Comparison of ENCODE assay signal across 31 mouse cellular contexts in genomic region chr6:22887978-22888377, GRCm38 (mm10). TPM values are rescaled to one million over a fixed set of nuclear protein-coding genes. Genes with fewer than 3 reads are reported as not detected.
A peak's percentile ranks its signal among the peaks of the same experiment; 100 is the strongest.
DNase-seq lines count a peak whose midpoint lies in the region; ATAC-seq lines count a peak whose summit lies in the region.
"Had no signal": no experiment of that assay in that cellular context is flagged by ENCODE, and none has a peak within 500 bp of the region (broad histone marks: within the 10 kb centered on the region; RNA-seq: fewer than 3 reads in every experiment).

No protein-coding gene starts in this region.

- no peak for DNase-seq in forebrain, embryonic 10.5 days (ENCODE audit: extremely low spot score, low spot score)
- no peak for DNase-seq in frontal cortex, postnatal 14 days (ENCODE audit: low spot score in 2 of 2)
- peak; percentile 29 for DNase-seq in brain, adult 2 months (ENCODE audit: low read depth, low spot score)
- DNase-seq in brain, embryonic 18.5 days (ENCODE audit: low read depth, low spot score), result peak; percentile 70
- DNase-seq in midbrain, embryonic 14.5 days, result no peak
- DNase-seq in left cerebral cortex, adult 8-10 months (ENCODE audit: low spot score in 2 of 2), result no peak
- DNase-seq: adrenal gland, postnatal 14 days; B cell, adult 2 months; cerebellum, adult 11 months; cerebellum, adult 2 months; cerebellum, adult 9-11 months; cerebellum, postnatal 25 days; gastrocnemius, adult 2 months; gastrocnemius, postnatal 14 days; heart, adult 2 months; heart, postnatal 14 days; heart, postnatal 4 days; kidney, adult 18-20 months had no signal

- H3K4me1 ChIP-seq in forebrain, embryonic 13.5 days, result peaks cover 15% of the 10 kb centered on the region; the same call in 1 of the 2 replicates
- H3K4me1 ChIP-seq in forebrain, embryonic 10.5 days, result peaks cover 8% of the 10 kb centered on the region
- H3K4me1 ChIP-seq in midbrain, embryonic 14.5 days (ENCODE audit: control insufficient read depth, insufficient read depth, low read length), result no peaks in the 10 kb centered on the region
- H3K4me1 ChIP-seq: embryonic facial prominence, embryonic 13.5 days; heart, embryonic 10.5 days; heart, embryonic 13.5 days had no signal

- H3K36me3 ChIP-seq in forebrain, embryonic 13.5 days (ENCODE audit: poor library complexity, severe bottlenecking), result 0 out of 2 replicates have a peak, but pooled peaks cover 3% of the 10 kb centered on the region
- H3K36me3 ChIP-seq in forebrain, embryonic 10.5 days (replicated peaks), result peaks cover 28% of the 10 kb centered on the region
- no peaks in the 10 kb centered on the region for H3K36me3 ChIP-seq in midbrain, embryonic 14.5 days (ENCODE audit: control insufficient read depth, insufficient read depth, low read length)
- H3K36me3 ChIP-seq: embryonic facial prominence, embryonic 13.5 days; G1E; heart, embryonic 10.5 days; heart, embryonic 13.5 days had no signal

- 87% methylated on average over 6 of the region's 6 CpGs for WGBS in forebrain, embryonic 13.5 days
- 96% methylated on average over 6 of the region's 6 CpGs for WGBS in forebrain, embryonic 10.5 days
- WGBS in midbrain, embryonic 14.5 days, result 94% methylated on average over 6 of the region's 6 CpGs

- no peaks in the 10 kb centered on the region for H3K27me3 ChIP-seq in forebrain, embryonic 13.5 days
- no peaks in the 10 kb centered on the region for H3K27me3 ChIP-seq in forebrain, embryonic 10.5 days (ENCODE audit: poor library complexity, severe bottlenecking)
- no peaks in the 10 kb centered on the region for H3K27me3 ChIP-seq in midbrain, embryonic 14.5 days (ENCODE audit: control insufficient read depth, insufficient read depth, low read length)
- H3K27me3 ChIP-seq: CH12.LX; embryonic facial prominence, embryonic 13.5 days; heart, embryonic 13.5 days; Patski had no signal

- H3K4me2 ChIP-seq in forebrain, embryonic 13.5 days, result no peak overlapping the region
- H3K4me2 ChIP-seq in midbrain, embryonic 14.5 days (ENCODE audit: low read length), result no peak overlapping the region
- H3K4me2 ChIP-seq: embryonic facial prominence, embryonic 13.5 days; heart, embryonic 13.5 days; hindbrain, embryonic 14.5 days had no signal

- no peak overlapping the region for H3K27ac ChIP-seq in forebrain, embryonic 13.5 days
- no peak overlapping the region for H3K27ac ChIP-seq in forebrain, embryonic 10.5 days
- no peak overlapping the region for H3K27ac ChIP-seq in midbrain, embryonic 14.5 days (replicated peaks; ENCODE audit: low read depth, low read length)
- H3K27ac ChIP-seq: embryonic facial prominence, embryonic 13.5 days; gastrocnemius, adult 2 months; heart, adult 2 months; heart, embryonic 10.5 days; heart, embryonic 13.5 days; hindbrain, embryonic 14.5 days; hindbrain, postnatal 0 days had no signal

- no peak overlapping the region for H3K4me3 ChIP-seq in forebrain, embryonic 13.5 days
- H3K4me3 ChIP-seq in forebrain, embryonic 10.5 days, result no peak overlapping the region
- H3K4me3 ChIP-seq in midbrain, embryonic 14.5 days (replicated peaks; ENCODE audit: low read depth, low read length), result no peak overlapping the region
- H3K4me3 ChIP-seq: embryonic facial prominence, embryonic 13.5 days; gastrocnemius, adult 2 months; heart, adult 2 months; heart, embryonic 10.5 days; heart, embryonic 13.5 days had no signal

- no peak overlapping the region for H3K9ac ChIP-seq in forebrain, embryonic 13.5 days
- H3K9ac ChIP-seq in midbrain, embryonic 14.5 days (replicated peaks; ENCODE audit: low read length), result no peak overlapping the region
- H3K9ac ChIP-seq: embryonic facial prominence, embryonic 13.5 days; heart, embryonic 13.5 days; hindbrain, embryonic 14.5 days had no signal

- H3K9me3 ChIP-seq in forebrain, embryonic 13.5 days (replicated peaks), result no peaks in the 10 kb centered on the region; the same call in 1 of the 2 replicates
- H3K9me3 ChIP-seq in forebrain, embryonic 10.5 days, result no peaks in the 10 kb centered on the region
- no peaks in the 10 kb centered on the region for H3K9me3 ChIP-seq in midbrain, embryonic 14.5 days (ENCODE audit: control insufficient read depth, low read length)
- H3K9me3 ChIP-seq: embryonic facial prominence, embryonic 13.5 days; G1E; heart, embryonic 10.5 days; heart, embryonic 13.5 days had no signal

- ATAC-seq in forebrain, embryonic 13.5 days, result peak; percentile 80; the same call in 1 of the 2 replicates
- peak; percentile 76 for ATAC-seq in frontal cortex, adult (ENCODE audit: low TSS enrichment)
- no peak for ATAC-seq in midbrain, embryonic 14.5 days (ENCODE audit: low FRiP score, low TSS enrichment)
- ATAC-seq: hindbrain, postnatal 0 days; inflammation-experienced regulatory T-cells, adult 6 months; intestine, embryonic 16.5 days; Patski had no signal

RNA-seq across cellular contexts. Expression of gene Ptprz1, which starts 12.7 kb away (rescaled TPM):
- 82.0 and 95.1 TPM in 2 replicates for polyA plus RNA-seq in forebrain, embryonic 13.5 days (2015; fragmentation: Nextera tagmentation; extraction: Ambion mirVana)
- 52.2 and 53.1 TPM in 2 replicates for polyA plus RNA-seq in forebrain, embryonic 10.5 days (2016; fragmentation: Nextera tagmentation; extraction: Ambion mirVana)
- polyA plus RNA-seq in midbrain, embryonic 14.5 days (2014; fragmentation: Nextera tagmentation; extraction: Ambion mirVana), result 66.4 and 67.8 TPM in 2 replicates
- 100 to 1,000 TPM; 106 to 121 (median 111) TPM for total RNA-seq in left cerebral cortex, adult 8-10 months (2022)
- total RNA-seq: CH12.LX; common myeloid progenitor, adult 5-6 weeks had no signal
- polyA plus RNA-seq: G1E had no signal

Comparison
In these comparisons a context has a peak if more than half of its experiments do, and no peak if none do; other contexts are left out.
1. DNase-seq: peak in brain, adult 2 months (single experiment) and brain, embryonic 18.5 days (single experiment); none in forebrain, embryonic 10.5 days (single experiment), frontal cortex, postnatal 14 days (0 of 2), midbrain, embryonic 14.5 days (single experiment) and left cerebral cortex, adult 8-10 months (0 of 2).